Mouse (Mus musculus) kidney, adult 18-20 months (tissue): ENCODE results near the gene Eya2.

Experiments
- DNase-seq: peaks from one replicate; pipeline ENCODE4 v3.0.0; 2021

Eya2 gene

GRCm38 (mm10) chr2:165596141-165596540, 1.3 kb downstream of the Eya2 start:
- DNase-seq, result no peak

GRCm38 (mm10) chr2:165597536-165597935, 2.7 kb downstream of the Eya2 start:
- DNase-seq, result no peak

GRCm38 (mm10) chr2:165598139-165598538, 3.3 kb downstream of the Eya2 start:
- no peak for DNase-seq

GRCm38 (mm10) chr2:165599566-165599965, 4.7 kb downstream of the Eya2 start:
- DNase-seq, result no peak

- no peak for DNase-seq
Observed at GRCm38 (mm10) chr2:165600926-165601325, 6.1 kb downstream of the Eya2 start.

- DNase-seq, result no peak
Observed at GRCm38 (mm10) chr2:165601605-165602004, 6.8 kb downstream of the Eya2 start.

GRCm38 (mm10) chr2:165603775-165604174, 8.9 kb downstream of the Eya2 start:
- DNase-seq, result no peak

- no peak for DNase-seq
Observed at GRCm38 (mm10) chr2:165611551-165612253, 16.9 kb downstream of the Eya2 start.

- DNase-seq, result peak; percentile 29
Observed at GRCm38 (mm10) chr2:165613741-165614339, 19.0 kb downstream of the Eya2 start.

- DNase-seq, result no peak
Observed at GRCm38 (mm10) chr2:165621488-165621887, 26.7 kb downstream of the Eya2 start.

GRCm38 (mm10) chr2:165622596-165622995, 27.8 kb downstream of the Eya2 start:
- no peak for DNase-seq

- DNase-seq, result no peak
Observed at GRCm38 (mm10) chr2:165626826-165627225, 32.0 kb downstream of the Eya2 start.

- no peak for DNase-seq
Observed at GRCm38 (mm10) chr2:165627974-165628373, 33.1 kb downstream of the Eya2 start.

- DNase-seq, result no peak
Observed at GRCm38 (mm10) chr2:165629900-165630299, 35.1 kb downstream of the Eya2 start.

- DNase-seq, result no peak
Observed at GRCm38 (mm10) chr2:165633011-165633785, 38.4 kb downstream of the Eya2 start.

- DNase-seq, result no peak
Observed at GRCm38 (mm10) chr2:165634481-165634880, 39.6 kb downstream of the Eya2 start.

- no peak for DNase-seq
Observed at GRCm38 (mm10) chr2:165639075-165639755, 44.4 kb downstream of the Eya2 start.

GRCm38 (mm10) chr2:165641909-165642505, 47.2 kb downstream of the Eya2 start:
- no peak for DNase-seq

GRCm38 (mm10) chr2:165643596-165643995, 48.8 kb downstream of the Eya2 start:
- no peak for DNase-seq

GRCm38 (mm10) chr2:165644057-165644456, 49.2 kb downstream of the Eya2 start:
- DNase-seq, result no peak

GRCm38 (mm10) chr2:165651031-165651430, 56.2 kb downstream of the Eya2 start:
- no peak for DNase-seq

GRCm38 (mm10) chr2:165652281-165652680, 57.4 kb downstream of the Eya2 start:
- DNase-seq, result no peak
